Mouse (Mus musculus) thymus, adult 18-20 months (tissue): Measurements from ENCODE around the gene Gm8947.
"Not testable (repeated sequence)": the region's sequence is repeated elsewhere in the genome, so short reads cannot be mapped to it uniquely, and the experiment has no call there.

ENCODE experiments used
- DNase-seq, 2 experiments: peaks; one replicate each; pipeline ENCODE4 v3.0.0; 2022; ENCODE audit warnings: mixed read lengths in 2 of 2

The Gm8947 gene

DNA sequence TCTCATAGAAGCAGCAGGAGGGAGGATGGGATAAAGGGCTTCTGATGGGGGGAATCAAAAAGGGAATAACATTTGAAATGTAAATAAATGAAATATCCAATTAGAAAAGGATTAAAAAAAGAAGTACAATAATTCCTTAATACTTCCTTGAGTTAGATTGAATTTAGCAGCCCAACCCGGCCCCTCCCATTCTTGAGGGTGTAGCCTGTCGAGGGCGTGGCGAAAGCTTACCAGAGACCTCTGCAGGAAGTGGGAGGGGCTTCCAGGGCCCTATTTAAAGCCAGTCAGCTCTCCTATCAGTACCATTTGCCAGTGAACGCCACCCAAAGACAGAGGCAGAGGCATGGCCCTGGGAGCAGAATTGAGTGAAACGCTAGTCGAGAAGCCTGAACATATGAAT lies at the start of gene Gm8947:
Gene Gm8947, plus strand, starts transcription at position 302 of the 400 bp plus-strand sequence.
- DNase-seq: not testable (repeated sequence)

DNA sequence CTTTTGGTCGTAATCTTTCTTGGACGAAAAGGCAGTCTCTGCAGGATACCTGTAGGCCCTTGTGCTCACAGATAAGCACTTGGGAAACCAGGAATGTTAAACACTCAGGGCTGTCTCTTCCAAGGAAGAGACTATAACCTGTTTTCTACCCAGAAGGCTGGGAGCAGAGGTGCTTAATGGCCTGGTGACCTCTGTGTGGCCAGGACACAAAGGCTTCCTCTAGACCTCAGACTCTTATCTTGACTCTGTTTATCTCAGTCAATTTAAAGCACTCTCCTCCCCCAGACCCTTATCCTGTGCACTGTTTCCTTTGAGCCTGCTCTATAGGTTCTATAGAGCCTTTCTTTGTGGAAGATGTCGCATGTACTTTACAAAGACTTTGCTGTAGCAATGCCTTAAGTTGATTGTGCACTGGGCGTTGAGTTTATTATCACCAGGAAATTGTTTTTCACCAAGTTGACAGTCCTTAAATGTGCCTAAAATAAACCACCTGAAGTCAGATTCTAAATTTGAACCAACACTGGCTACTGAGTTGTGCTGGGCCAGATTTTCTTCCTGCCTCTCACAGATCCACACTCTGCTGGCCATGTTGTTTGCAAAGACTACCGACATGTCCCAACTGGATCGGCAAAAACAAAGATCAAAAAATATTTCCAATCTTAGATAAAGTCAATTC lies 47.6 kb upstream of the Gm8947 start:
- no peak for DNase-seq

DNA sequence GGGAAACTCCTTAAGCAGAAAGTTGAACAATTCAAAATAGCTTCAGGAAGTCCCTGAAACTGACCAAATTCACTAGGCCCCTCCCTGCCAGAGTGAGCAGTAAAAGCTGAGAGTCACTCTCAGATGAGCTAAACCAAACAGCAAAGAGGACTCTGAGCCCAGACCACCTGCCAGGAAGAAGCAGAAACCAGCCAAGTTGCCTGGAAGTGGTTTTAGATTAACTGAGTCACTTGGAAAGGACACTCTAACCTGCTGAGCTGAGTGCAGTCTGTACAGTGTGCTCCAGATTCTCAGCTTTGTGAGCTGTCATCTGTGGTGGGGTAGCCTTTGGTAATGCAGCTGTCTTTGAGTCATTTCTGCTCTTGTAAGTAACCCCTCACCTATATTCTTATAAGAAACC lies 44.4 kb upstream of the Gm8947 start:
- DNase-seq: no peak

DNA sequence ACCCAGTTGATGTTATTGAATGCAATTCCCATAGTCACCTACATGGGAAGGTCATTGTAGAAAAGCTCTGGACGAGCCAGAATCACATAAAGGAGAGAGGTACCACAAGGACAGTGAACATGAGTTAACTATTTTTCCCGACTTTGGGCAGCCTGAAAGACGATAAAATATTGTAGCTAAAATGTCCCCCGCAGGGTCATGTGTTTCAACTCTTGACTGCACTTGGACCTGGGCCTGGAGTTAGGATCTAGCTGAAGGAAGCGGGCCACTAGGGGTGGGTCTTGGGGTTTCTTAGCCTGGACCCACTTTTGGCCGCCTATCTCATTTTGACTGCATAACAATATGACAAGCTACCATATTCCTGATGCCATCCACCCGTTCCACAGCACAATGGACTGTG lies 42.0 kb upstream of the Gm8947 start:
- no peak for DNase-seq

DNA sequence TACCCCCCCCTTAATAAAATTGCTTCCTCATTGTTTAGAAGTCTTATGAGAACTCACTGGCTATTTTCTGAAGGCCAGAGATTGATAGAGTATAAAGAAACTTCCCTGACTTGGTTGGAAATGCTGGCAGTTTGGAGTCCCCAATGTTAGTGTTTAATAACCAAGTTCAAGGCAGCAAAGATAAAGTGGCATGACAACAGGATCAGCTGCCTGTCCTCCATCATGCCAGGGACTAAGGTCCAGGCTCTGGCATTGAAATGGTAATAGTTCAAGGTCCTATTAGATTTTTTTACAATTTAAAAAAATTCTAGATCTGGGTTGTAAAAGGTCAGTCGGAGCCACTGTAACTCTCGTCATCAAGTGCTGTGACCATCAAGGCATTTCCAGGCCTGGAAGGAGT lies 41.1 kb upstream of the Gm8947 start:
- no peak for DNase-seq

DNA sequence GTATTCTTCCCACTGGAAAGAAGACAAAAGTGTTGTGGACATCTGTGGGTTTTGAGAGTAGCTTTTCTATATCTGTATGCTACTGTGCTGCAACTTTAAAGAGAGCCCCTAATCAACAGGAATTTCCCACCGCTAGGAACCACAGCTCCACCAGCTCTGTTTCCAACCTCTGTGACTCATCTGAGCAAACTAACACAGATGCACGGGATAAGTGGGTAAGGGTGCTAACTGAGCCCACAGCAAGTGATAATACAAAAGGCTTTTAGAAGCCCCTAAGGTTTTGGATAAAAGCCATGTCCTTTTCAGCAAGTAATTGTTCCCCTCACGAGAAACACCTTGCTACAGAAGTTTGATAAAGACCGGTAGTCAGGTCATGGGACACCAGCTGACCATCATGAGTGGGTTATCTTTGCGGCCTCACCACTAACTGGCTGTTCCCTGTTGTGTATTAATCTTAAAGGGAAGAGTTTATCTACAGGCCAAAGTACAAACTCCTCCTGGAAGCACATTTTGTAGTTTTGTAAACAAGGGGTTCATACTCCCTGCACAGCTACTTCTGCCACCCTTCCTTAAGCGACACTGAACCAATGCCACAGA lies 39.0 kb upstream of the Gm8947 start:
- no peak for DNase-seq

DNA sequence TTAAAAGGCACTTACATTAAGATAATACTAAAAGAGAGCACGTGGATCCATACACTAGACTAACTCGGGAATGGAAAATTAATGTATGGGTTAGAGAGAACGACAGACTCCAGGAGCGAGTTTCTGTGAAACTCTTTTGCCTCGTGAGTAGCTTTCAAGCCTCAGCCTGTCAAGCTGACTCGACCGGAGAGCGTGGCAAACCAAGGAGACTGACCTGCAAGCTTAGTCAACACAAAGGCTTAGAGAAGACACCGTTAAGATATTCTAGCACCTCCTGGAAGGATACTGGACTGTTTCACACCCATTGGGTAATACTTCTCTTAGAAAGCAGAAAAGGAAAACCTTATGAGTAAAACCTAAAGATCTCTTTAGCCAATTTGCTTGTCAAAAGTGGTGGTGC lies 38.0 kb upstream of the Gm8947 start:
- not testable (repeated sequence) for DNase-seq

DNA sequence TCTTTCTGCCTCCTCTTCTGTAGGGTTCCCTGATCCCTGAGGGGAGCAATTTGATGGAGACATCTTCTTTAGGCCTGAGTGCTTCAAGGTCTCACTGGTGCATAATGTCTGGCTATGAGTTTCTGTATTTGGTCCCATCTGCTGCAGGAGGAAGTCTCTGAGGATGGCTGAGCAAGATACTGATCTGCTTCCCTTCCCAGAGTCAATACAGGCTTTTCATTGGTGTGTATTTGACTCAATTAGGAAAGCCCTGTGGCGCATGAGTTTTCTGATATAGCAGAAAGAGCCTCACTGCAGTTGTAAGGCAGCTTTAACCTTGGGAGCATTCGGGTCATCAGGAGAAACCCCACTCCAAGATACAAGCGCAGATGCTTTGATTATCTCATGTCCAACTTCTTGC lies 36.0 kb upstream of the Gm8947 start:
- no peak for DNase-seq

DNA sequence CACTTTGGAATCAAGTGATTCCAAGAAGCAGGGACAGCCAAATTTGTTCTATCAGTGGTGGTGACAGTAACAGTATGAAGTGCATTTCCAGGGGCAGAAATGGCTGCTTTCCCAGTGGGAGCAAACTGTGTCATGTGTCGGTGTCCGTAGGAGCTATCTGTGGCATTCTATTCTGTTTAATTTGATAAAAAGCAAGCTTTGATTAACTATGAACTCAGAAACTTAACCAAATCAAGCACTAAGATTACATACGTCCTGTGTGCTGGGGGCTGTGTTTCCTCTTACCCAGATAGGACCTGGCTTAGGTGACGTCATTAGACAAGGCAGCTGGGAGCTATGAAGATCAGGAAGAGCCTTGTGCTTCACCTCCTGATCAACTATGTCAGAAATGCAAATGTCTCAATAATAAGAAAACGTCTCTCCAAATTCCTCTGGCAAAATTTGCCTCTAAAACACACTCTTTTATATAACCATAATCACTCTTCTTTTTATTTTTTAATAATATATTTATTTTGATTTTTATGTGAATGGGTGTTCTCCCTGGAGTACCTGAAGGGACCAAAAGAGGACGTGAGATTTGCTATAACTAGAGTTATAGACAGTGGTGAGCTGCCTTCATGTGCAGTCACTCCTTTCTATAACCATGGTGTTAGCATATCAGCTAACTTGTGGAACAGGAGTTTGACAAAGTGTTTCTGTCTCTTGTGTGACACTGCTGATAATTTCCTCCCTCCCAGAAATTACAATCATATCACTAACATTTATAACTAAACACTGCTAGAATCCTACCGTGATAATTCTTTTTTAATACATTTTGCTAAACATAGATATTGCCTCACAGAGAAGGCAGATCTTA lies 35.2 kb upstream of the Gm8947 start:
- no peak for DNase-seq

DNA sequence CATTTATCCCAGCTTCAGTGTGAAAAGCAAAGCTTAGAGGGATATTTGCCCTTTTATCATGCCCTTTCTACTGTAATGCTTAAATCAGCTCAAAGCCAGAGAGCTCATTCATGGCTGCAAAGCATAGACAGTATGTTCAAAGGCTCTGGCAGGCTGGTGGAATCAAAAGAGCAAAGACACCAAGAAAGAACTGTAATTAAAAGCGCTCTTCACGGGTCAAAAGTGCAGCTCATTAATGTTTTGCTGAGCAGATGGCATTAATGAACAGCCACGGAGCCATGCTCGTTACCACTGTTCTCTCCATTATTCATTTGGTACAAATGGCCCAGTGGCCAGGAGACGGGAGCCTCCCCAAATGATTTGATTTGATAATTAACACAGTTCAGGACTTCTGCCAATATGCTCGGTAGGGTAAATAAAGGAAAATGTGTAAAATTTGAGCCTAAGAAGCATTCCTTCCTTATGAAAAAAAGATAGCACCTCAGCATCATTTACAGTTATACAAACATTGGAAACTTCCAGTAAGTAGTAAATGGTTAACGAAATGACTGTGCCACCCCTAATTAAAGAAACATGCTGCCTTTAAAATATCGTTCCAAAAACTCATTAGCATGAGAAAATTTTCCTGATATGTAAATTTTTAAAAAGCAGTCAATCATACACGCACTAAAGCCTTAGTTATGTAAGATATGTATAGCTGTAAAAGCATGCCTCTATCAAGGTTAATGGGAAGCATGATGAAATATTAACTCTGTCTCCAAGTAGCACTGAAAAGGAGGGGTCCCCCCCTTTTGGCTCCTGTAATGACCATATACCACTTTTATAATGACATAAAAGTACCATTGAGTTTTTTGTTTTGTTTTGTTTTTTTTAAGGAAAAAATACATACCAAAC lies 34.0 kb upstream of the Gm8947 start:
- DNase-seq: no peak

DNA sequence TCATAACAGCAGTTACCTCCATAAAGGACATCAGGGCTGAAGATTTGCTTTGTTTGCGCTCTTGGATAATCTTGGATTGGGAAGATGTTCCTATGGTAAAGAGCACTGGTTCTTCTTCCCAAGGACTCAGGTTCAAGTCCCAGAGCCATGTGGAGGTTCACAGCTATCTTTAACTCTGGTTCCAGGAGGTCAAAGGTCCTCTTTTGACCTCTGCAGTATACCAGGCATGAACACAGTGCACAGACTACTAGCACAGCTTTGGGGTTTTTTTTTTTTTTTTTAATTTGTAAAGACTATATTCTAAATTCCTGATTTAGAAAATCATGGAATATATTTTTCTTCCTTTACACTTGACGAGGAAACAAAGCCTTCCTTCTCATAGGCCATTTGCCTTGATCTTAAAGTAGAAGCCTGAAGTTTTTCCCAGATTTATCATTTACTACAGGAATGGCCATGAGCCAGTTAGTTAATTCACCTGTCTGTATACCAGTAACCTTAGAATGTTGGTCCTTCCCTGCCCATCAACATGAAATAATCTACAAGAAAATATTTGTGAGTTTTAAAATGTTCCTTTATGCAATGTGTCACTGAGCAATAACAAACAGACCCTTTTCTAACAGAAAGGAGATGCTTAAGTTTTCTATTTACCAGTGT lies 33.2 kb upstream of the Gm8947 start:
- DNase-seq: no peak

DNA sequence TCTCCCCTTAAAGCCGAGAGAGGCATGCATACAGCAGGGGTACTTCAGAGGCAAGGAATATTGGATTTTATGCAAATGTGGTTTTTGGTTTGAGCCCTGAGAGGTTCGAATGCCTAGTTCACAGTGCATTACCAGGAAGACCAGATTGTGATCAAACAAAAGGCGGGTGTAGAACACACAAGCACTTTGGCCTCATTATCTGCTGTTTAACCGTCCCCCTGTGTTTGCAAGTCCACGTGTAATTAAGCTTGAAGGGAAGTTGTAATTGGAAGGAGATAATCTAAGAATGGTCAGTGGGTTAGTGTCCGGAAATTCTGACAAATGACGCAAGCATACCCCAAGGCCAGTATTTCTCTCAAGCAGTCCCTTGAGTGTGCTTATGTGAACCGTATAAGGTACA lies 26.1 kb upstream of the Gm8947 start:
- DNase-seq: no peak

DNA sequence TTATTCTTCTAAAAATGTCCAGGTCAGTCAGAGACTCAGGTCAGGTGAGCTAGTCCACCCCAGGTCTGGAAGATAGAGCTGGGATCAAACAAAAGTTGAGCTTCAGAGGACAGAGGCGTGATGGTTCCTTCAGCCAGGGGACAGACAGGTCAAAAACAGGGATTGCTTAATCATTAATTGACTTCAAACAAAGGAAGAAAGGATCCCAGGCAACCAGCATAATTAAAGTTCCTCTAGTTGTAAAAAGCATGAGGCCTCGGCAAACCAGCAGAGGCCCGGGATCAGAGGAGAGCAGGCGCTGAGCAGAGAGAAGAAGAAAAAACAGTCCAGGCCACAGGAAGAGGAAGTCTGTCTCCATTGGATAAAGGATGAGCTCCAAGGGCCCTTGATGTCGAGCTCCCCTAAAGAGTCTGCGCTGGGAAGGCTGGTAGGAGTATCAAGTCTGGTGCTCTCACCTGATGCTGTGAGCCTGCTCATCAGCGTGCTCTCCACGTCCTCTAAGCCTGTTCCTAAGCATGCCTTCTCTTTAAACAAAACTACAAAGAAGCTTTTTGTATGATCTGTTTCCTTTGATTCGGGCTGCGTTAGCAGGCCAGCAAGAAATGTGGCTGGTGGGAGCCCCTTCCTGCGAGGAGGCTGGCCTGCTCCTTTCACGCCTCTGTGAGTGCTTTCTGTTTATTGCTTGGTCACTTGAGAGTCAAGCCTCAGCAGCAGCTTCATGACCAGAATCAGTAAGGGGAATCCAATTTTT lies 24.7 kb upstream of the Gm8947 start:
- no peak for DNase-seq

DNA sequence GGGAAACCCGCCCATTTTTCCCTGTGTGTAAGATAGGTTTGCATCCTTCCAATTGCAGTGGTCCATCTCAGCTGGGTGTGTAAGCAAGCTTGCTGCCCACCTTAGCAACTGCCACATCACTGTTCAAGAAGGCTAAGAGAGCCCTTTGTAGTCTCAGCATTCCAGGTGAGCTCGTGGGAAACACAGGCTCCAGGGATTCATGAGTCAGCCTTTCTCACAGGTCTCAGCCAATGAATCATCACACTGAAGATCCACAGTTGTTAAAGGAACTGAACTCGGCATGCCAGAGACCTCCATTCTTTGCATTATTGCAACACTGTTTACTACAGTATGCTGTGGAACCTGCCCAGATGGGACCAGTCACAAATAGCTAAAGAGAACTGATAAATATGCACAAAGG lies 23.5 kb upstream of the Gm8947 start:
- no peak for DNase-seq

DNA sequence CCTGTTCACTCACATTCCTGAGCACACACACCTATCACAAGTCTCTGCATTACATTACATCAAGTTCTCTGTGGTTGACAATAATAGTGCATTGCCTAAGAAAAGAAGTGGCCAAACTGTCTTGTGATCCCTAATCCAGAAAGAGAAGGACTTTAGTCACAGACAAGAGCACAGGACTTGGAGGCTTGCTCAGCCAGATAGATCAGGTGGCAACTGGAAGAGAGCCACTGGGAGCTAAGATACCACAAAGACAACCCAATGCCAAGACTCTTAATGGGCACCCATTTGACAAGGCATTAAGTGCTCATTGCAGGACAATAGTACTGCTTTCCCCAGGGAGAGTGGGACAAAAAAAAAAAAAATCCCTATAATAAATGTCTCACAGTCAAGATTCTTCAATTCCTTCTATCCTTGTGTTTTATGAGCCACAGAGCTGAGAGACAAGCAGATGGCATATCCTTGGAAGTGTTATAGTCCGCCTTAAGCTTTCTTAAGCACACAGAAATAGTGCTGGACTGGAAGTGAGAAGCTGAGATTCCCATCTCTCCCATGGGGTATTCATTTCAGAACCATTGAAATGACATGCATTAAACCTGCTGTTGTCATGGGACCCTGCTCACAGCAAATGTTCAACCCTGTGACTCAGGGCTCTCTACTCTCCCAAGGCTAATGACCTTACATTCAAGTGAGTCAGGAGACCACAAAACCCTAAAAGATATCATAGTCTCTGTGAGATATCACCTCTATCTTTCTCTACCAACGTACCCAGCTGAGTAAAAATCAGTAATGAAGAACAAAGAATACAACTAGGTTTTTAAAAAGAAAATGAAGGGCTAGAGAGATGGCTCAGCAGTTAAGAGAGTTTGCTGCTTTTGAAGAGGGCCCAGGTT lies 20.4 kb upstream of the Gm8947 start:
- no peak for DNase-seq

DNA sequence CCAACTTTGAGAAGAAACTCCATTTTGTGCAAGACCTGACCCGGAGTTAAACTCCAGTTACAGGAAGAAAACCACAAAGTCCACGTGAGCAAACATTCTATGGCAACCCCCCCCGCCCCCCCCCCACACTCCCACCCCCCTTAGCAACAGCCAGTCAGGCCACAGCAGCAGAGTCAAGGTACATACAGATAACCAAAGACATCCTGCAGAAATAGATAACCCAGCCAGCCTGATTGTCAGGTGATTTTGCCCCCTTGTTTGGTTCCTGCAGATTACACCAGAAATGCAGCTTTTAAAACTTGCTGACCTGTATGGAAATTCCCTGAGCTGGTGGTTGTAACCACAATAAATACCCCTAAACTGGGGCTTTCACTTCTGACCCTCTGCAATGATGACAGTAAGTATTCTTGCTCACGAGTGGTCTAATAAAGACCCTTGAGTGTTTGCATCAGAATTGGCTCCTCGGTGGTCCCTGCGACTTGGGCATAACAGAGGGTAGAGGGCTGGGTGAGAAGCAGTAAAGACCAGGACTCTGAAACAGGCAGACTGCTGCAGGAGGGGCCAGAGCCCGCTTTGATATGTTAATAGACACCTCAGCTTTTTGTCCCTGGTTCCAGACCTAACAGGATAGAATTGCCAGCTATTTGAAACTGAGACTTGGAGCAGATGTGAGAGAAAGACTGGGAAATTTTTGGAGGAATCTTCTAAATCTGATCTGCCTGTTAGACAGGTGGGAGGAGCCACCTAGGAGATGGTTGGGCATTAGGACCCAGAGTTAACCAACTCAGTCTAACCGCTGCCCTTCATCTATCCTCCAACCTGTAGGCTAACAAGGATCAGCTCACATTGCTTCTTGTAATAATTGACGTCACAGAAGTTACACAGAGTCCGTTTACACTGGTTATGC lies 14.9 kb upstream of the Gm8947 start:
- peak in 1 of 2 experiments; percentile 16 for DNase-seq

DNA sequence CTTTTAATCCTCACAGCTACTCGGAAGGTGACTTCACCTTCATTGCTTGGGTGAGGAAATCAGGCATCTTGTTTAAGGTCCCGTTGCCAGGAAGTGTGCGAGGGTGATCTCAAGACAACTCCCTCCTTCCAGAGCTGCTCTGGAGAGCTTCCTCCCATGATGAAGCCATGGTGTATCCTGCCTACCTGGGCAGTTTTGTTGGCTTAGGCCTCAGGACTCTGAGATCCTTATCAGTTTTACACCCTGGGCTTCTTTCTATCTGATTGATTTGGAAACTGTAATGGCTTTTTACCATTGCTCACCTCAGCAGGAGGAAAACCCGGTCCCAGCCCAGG lies 14.3 kb upstream of the Gm8947 start:
- DNase-seq: no peak

DNA sequence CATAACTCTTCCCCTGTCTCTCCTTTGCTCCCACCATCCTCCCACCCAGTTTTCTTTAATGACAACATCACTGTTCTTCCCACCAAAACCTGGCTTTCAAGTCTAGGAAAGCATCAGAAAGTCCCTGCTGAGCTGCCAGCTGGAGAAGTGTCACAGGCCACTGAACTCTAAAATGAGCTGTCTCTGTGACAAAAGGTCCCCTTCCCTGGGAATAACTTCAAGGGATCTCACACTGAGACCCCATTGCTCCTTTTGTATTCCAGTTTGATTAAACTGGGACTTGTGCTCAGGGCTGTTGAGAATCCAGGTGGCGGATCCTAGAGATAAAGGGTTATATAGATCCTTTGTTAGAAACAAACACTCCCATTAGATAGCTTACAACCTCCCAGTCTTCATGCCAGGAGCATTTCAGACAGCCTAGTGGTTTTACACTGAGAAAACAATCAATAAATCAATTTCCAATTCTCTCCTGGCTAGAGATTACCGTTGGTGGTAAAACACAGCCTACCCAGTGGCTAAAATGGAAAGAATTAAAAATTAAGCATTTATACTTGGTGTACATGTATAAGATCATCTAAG lies 13.6 kb upstream of the Gm8947 start:
- no peak for DNase-seq

DNA sequence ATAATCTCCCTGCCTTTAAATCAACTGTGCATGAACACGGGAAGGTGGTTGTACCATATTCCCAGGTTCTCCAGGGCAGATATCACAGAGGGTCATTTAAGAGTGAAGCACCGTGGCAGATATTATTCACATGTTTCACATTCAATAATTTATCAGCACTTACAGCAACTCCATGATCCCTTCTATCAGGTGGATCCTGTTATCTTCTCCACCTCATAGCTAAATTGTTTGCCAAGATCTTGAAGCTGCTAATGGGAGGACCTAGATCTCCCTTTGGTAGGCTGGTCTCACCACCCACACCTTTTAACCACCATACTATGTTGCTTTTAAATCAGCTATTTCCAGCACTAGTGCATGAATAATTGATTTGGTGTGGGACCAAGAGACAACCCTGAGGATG lies 12.0 kb upstream of the Gm8947 start:
- DNase-seq: no peak
